Mouse (Mus musculus) urinary bladder, postnatal 10 days (tissue): Measurements from ENCODE around the gene Dgkd.

Source experiments
- DNase-seq: peaks from one replicate; pipeline ENCODE4 v3.0.0; 2022; ENCODE audit warnings: low spot score

The Dgkd gene

DNA sequence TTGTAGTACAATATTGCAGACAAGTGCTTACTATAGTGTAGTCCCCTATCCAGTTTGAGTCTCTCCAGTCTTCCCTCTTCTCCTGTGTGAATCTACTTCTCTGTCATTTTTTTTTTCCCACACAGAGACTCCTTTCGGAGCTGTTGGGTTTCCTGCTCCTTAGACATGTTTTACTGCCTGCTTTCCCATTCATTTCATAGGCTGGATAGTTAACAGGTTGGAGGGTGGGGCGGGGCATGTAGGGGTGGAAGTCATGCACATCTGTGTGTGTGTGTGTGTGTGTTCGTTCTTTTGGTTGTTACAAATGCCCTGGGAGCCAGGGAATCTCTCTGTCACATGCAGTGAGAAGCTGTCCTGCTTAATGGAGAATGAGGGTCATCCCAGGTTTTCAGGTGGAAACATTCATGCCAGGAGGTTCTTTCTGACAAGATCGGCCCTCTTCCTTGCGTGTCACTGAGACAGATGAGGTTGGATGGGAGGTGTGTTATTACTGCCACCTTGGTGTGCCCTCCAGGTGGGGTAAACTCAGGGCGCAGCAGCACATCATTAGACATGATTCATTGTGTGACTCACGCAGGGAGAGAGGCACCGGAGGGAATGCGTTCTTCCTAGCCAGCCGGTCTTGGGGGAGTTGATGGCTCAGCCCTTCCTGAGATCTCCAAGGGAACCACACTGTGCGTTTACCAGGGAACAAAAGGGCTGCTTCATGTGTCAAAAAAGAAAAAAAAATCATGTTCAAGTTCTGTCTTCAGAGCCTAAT, 4.7 kb upstream of the Dgkd start:
- no peak for DNase-seq

DNA sequence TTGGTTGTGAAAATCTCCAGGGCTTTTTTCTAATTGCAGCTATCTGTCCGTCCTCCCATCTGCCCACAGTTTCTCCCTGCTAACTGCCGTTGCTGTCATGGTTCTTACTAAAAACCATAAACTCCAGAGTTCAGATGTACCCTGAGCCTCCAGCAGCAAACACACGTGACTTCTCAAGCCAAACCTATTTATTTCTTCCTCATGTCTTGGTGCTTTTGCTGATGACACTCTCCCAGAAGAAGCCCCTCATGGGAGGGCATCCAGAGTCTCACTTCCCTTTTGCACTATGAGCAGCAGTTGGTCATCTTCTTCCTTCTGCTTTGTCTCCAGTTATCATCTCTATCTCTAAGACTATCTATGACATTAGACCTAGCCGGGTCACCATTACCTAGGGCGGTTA, 3.8 kb upstream of the Dgkd start:
- no peak for DNase-seq

DNA sequence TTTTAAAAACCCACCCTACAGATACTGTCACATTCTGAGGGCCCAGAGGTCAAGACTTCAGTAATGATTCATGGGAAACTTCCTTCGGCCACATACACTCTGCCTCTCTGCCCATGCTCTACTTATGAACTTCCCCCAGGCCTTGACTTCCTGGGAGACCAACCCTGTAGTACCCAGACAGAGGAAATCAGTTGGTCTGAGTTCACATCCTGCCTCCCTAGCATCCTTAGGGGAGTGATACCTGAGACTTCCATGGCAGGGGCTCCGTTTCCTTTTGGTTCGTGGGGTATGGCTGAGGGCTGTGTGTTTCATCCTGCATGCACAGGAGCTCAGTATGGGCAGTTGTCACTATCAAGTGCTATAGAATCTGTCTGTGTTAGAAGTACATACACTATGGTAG, 1.7 kb upstream of the Dgkd start:
- no peak for DNase-seq

DNA sequence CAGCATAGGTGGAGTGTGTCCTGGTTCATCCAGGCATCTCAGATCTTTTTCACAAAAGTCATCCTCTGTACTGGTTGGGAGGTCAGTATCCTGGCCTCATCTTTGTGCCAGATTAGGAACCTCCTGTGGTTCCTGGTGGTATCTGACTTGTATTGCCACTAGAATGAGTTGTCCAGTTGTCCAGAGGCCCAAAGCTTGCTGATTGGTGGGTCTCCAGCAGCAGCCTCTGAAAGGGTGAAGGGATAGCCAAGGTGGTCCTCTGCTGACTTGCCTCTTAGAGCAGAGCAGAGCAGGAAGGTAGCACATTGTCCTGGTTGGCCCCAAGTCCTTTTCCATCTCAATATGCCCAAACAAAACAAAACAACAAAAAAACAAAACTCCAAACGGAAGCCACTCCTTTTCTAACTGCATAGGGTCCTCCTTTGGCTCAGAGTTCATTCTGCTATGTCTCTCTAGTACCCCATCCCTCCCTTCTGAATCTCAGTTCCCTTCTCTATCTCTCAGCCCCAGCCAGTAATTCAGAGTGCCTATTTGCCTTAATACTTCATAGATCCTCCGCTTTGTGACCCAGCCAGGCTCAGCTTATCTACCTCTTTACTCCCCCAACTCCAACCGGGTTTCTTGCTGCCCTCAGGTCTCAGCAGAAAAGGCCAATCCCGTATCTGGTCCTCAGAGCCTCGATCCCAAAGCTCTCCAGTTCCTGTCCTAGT, 851 bp upstream of the Dgkd start:
- DNase-seq = no peak

DNA sequence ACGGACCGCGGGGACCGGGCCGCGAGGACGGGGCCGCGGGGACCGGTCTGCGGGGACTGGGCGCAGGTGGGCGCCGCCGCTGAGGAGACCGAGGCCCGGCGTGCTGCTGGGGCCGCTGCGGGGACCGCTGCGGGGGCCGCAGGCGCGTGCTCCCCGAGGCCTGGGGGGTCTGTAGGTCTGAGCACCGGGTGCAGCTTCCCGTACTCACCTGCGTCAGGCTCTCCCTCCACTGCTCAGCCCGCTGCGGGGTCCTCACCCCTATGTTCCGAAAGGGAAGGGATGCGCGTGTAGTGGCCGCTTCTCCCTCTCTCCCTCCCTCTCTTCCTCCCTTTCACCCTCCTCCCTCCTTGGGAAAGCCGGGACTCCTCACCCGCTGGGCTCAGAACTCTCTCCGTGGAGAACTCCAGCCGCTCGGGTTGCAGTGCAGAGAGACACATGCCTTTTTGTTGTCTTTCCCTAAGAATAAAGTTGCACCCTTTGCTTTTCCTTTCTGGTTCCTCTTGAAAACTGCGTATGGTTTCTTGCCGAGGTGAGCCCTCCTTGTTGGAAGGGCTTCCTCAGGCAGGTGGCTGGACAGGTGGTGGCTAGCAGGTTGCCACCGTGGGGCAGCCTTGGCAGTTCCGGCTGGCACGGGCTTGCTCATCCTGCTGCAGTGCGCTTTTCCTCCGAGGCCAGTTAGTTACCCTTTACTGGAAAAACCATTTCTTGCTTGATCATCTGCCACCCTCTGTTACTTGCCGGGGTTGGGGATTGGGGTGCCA, 694 bp downstream of the Dgkd start:
- DNase-seq = no peak

DNA sequence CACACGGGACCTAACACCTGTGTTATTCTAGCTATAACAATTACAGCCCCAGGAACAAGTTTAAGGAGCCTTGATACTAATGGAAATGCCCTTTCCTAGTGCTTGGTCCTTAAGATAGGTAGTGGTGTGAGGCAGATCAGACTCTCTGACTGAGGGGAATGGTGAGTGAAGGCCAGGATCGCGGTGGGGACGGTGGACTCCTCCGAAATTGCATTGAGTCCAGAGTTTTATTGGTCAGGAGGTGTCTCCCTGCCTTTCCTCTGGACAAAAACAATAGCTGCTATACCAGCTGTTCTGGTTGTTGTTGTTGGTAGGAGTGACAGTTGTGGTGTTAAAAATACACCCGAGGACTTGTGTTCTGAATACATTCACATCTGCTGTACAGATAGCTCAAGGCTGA, 1.3 kb downstream of the Dgkd start:
- no peak for DNase-seq

DNA sequence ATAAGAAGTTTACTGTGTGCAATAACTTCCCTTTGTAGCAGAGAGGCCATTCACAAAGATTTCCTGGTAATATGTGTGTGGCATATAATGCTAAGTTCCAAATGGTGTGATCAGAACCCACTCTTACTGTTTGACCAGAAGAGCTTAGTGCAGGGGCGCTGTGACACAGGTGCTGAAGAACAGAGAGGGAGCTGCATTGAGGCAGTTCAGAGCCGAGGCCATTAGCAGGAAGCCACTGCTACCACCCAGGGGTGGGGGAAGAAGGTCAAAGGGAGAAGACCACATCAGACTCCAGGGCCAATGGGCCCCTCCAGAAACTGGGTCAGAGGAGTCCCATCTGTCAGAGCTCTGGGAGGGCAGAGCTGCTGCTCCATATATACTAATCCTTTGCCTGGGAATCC, 1.8 kb downstream of the Dgkd start:
- DNase-seq = no peak

DNA sequence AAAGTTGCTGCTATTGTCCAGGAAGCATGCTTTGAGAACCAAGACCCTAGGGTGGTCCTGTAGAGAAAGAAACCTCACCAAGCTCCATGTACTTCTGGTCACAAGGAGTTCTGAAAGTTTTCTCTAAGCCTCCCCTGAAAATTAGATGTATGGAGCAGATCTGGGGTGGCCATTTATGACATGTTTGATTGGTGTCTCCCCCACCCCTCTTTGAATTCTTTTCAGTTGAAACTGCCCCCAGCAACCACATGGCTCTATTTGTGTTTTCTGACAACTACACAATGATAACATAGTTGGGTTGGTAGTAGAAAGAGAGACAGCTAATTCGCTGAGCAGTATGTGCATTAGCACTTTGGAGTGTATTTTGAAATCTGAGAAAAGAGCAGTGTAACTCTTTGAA, 2.4 kb downstream of the Dgkd start:
- DNase-seq = no peak

DNA sequence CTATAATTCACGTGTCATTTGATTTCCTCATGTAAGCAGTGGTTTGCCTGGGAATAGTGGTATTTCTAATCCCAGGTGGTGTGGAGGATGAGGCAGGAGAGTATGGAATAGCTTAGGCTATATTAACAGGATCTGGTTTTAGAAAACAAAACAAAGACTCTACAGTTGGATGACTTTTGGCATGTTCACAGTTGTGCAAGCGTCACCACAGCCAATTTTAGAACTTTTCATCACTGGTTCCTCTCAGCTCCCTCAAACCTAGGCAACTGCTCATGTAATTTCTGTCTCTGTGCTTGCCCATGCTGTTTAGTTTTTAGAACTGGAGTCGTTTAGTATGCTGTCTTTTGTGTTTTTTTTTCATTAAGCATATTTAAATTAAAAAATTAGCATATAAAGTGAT, 3.7 kb downstream of the Dgkd start:
- no peak for DNase-seq

DNA sequence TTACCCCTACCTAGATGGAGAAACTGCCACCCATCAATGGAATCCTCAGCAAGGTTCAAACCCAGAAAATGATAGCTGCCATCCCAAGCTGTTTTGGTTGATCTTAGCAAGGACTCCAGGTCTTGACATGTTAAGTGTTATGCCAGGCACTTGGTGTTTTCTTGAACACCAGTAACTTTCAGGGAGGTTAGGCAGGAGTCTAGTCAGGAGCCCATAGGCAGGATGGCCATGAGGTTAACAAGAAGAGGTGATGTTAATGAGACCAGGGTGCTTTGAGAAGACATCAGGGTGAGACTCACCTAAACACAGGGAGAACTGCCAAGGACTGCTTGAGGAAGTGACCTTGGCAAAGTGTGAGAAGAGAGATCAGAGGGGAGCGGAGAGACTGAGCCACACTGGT, 4.9 kb downstream of the Dgkd start:
- DNase-seq = no peak

DNA sequence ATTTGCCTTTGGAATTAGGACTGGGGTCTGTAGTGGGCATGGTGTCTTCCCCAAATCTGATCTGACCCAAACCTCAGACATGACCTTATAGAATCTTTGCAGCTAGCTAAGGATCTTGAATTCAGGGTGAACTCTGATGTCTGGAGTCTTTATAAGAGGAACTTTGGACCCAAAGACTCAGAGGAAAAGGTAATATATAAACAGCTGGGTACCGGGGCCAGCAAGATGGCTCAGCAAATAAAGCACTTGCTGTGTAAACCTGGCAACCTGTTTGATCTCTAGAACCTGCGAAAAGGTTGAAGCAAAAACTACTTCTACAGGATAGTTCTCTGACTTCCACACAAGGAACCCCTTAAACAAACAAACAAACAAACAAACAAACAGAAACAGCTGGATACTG, 5.4 kb downstream of the Dgkd start:
- no peak for DNase-seq

DNA sequence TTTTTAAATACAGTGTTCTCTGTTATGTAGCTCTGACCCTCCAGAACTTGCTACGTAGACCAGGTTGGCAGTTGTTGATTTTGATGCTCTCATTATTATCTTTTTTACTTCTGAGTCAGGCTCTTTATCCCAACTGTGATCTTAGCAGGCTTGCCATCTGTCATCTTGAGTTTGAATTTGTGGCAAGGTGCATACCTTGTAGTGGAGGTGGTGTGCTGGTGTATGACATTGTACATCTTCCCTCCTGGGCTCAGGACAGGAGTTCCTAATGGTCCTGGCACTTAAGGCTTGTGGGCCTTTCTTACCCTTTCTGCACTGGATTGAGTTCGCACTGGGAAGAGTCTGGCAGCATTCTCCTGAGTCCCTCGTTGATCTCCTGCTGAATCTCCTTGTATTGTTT, 10.5 kb downstream of the Dgkd start:
- no peak for DNase-seq

DNA sequence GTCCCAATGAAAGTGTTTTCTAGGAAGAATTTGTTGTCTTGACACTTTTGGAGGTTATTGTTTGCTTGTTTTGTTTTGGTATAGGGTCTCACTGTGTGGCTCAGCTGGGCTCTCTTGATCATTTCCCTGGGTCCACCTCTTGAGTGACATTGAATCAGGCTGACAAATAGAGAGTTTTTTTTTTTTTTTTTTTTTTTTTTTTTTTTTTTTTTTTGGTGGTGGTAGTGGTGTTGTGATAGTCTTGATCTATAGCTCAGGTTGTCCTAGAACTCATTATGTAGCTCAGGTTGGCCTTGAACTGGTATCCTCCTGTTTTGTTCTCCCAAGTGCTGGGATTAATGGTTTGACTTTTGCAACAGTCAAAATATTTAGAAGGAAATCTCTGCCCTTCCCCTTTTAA, 11.8 kb downstream of the Dgkd start:
- no peak for DNase-seq

DNA sequence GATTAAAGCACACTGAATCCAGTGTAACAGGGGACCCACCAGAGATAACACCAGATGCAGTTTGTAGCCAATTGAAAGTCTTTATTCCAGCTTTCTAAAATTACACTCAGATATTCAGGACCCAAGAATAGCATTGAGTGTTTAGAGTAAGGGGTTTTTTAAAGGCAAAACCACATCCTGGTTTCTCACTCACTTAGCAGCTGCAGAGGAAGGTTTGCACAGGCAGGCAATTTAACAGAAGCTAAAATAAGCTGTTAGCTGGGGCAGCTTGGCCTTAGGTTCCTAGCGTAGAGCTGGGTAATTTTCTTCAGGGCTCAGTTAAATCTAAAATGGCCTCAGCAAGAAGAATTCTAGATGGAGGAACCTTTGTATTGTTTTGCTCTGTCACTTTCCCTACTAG, 13.6 kb downstream of the Dgkd start:
- no peak for DNase-seq

DNA sequence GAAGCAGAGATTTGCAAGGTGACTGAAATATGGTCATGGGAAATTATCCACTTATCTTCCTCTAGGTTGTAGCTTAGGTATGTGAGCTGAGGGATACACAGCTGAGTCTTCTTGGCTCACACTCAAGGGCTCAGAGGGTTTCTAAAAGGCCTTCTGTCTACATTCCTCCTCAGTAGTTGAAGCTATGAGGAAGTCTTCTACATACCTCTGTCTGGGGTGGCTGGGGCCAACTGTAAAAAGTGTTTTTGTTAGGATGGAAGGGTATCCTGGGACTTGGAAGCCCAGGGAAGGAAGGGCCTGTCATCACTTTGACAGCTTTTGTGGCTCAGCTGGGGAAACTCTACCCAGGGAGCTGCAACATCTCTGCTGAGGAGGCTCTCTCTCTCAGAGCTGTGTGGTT, 18.5 kb downstream of the Dgkd start:
- no peak for DNase-seq

DNA sequence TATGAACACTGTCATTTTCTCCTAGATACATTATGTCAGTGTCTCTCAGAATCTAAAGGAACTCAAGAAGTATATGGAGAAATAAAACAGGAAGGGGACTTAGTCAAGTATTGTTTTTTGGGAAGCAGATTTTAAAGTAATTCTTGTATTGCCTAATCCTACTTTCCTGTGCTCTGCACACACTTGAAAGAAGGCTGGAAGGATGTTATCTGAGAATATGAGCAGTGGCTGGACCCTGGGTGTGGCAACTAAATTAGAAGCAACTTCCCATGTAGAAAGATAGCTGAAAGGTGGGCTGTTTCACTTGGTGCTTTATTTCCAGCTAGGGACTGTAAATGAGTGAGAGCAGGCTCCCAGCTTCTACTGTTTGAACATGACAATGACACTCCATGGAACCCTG, 20.0 kb downstream of the Dgkd start:
- no peak for DNase-seq

DNA sequence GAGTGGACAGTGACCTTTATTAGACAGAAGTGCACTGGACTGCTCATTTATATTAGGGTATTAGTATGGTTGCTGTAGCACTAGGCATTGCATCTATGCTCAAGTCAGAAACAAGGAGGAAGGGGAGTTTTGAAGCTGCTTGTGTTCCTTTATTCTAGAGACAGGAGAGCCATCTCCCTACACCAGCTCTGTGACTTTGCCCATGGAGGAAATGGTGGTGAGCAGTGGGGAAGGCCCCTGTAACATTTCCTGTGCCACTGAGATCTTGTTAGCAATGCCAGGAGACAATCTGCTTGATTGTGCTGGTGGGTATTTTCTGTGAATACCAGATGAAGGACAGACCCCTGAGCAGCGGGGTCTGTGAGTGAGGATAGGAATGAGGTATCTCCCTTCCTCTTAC, 23.0 kb downstream of the Dgkd start:
- DNase-seq = no peak

DNA sequence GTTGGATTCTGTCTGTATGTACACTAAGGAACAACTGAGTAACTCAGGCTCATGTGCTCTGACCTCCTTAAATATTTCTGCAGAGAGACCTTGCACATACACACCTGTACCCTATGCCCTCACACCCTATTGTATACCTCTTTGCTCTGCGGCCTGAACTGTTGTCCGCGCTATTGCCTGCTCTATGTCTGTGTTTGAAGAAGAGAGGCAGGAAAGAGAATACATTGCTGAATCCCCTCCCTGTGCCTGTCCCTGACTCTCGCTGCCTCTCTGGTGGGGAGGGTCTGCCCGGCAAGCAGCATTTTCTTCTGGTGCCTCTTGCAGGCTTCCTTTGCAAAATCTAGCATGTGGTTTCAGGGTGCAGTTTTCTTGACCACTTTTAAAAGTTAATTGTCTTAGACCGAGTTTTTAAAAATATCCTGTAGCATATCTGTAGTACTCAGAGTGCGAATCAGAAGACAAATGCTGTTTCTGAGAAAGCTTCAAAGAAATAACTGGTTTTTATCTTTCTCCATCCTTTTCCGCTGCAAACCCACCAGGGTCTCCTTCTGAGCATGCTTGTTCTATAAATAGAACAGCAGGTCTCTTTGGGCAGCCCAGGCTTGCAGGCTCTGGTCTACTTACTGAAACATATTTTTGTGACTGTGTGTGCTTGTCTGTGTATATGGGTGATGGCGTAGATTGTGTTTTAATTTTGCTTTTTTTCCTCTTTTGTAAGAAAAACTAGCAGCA, 24.6 kb downstream of the Dgkd start:
- DNase-seq = no peak

DNA sequence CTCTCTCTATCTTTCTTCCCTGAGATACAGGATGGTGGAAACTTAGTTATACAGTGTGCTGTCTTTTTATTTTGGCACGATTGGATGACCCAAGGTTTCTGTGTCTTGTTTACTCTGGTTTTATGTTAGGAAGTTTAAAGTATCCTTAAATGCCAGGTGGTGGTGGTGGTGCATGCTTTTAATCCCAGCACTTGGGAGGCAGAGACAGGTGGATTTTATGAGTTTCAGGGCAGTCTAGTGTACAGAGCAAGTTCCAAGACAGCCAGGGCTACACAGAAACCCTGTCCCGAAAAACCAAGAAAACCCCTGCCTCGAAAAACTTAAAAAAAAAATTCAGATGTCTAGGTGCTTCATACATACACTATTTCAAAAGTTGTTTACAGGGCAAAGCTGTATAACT, 25.9 kb downstream of the Dgkd start:
- DNase-seq = no peak

DNA sequence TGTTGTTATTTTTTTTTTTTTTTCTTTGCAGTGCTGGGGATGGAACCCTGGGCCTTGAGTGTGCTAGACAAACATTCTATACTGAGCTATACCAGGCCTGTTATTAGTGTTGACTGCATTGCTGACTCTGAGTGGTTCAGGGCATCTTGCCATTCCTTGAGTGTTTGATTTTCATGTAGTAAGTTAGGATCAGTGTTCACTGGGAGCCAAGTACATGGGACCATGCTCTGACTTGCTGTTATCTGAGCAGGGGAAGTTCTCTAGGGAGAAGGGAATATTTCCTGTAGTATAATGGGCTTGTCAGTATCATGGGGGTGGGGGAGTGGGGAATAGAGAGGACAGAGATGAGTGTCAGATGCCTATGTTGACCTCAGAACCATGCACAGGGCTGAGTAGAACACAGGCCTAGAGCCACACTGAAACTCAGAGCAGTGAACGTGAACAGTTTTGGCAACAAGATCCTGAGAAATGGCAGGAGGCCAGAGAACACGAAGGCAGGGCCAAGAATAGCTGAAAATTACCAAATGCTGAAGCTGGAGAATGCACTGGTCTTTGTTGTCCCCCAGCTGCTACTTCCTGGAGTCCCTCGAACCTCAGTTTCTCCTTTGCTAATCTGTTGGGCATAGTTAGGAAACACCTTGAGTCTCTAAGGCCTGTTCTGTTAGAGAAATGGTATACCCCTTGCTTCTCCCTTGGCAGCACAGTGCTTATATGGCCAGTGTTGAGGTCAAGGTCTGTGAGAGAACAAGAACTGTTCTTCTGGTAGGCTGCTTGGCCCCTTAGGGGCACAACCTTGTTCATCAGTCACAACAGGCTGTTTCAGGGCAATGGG, 26.6 kb downstream of the Dgkd start:
- no peak for DNase-seq

DNA sequence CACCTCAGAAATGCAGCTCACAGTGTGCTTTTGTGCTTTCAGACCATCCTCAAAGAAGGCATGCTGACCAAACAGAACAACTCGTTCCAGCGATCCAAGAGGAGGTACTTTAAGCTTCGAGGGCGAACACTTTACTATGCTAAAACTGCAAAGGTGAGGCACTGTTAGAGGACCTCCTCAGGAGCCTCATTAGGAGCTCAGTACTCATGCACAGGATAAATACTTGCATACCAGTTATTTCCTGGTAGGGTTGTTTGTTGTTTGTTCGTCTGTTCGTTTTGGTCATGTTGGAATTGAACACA, 27.2 kb downstream of the Dgkd start:
- DNase-seq = no peak

DNA sequence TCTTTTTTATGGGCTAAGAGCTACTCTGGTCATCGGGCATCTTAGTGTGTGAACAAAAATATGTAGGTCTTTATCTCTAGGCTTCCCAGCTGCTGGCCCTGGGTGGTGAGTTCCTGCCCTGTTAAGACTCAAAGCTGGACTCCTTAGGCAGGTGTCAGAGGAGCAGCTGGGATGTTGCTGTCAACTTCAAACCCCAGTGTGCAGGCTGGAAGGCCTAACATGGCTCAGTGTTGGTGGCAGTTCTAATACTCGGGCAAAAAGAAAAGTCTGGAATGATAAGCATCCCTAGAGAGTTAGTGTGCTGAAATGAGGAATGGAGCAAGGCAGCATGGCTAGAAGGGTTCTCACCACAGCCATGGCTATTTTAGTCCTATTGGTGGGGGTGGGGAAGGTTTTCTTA, 27.8 kb downstream of the Dgkd start:
- no peak for DNase-seq
